Mouse (Mus musculus): ENCODE results near the gene Itpr2. TPM values are rescaled to one million over a fixed set of nuclear protein-coding genes. Genes with fewer than 3 reads are reported as not detected.

Gene Itpr2
- total and polyA plus RNA-seq, 3 experiments = 2.3 to 46.0 (median 37.6) TPM

GRCm38 (mm10) chr6:146464014-146464644 lies 37.9 kb downstream of the Itpr2 start:
- DNase-seq (ENCODE audit: low spot score) (no peak), ATAC-seq (ENCODE audit: extremely low read depth, insufficient number of reproducible peaks, low FRiP score, poor library complexity, severe bottlenecking) (no peak)
- peaks cover 7% of the 10 kb centered on the region for H3K4me1 ChIP-seq (ENCODE audit: insufficient read depth, low read depth, low read length)
- peaks cover 19% of the 10 kb centered on the region for H3K36me3 ChIP-seq (replicated peaks)
- no peak overlapping the region for H3K4me3 ChIP-seq (ENCODE audit: low read depth, low read length)
- no peaks in the 10 kb centered on the region for H3K27me3 ChIP-seq (ENCODE audit: insufficient read depth, low read length)
- H3K9me3 ChIP-seq (replicated peaks) = no peaks in the 10 kb centered on the region; the same call in 1 of the 2 replicates
- no peak for TF ChIP-seq CTCF (IDR thresholded peaks at IDR 0.05; ENCODE audit: low read depth, low read length)
- no peak for TF ChIP-seq TAL1 (conservative IDR thresholded peaks at IDR 0.05; ENCODE audit: low read depth, low read length)
- TF ChIP-seq GATA1 (IDR thresholded peaks at IDR 0.05; ENCODE audit: borderline replicate concordance, low read length) = no peak
- TF ChIP-seq GATA2 (IDR thresholded peaks at IDR 0.05; ENCODE audit: borderline replicate concordance, low read depth, low read length) = no peak
- no peak for TF ChIP-seq POLR2AphosphoS5 (IDR thresholded peaks at IDR 0.05; ENCODE audit: insufficient replicate concordance, low read depth, low read length)

DNA sequence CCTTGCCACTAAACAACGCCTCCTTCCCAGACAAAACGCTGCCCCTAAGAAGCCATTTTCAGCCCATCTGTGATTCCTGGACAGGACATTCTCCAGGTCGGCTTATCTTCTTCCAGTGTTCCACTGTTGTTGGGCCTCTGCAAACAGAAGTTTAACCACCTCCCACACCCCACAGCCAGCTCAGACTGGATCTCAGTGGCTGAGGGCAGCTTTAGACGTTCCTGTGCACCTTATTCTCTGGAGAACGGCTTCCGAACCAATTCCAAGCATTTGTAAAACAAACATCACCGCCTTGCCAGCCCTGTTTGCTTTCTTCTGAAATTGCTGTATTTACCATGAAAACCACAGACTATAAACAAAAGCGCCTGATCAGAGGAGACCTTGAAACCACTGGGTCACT lies 41.1 kb downstream of the Itpr2 start:
- H3K4me1 ChIP-seq (ENCODE audit: insufficient read depth, low read depth, low read length) = peaks cover 34% of the 10 kb centered on the region
- TF ChIP-seq CTCF (IDR thresholded peaks at IDR 0.05; ENCODE audit: low read depth, low read length) (no peak), TAL1 (conservative IDR thresholded peaks at IDR 0.05; ENCODE audit: low read depth, low read length) (no peak), GATA1 (IDR thresholded peaks at IDR 0.05; ENCODE audit: borderline replicate concordance, low read length) (no peak), GATA2 (IDR thresholded peaks at IDR 0.05; ENCODE audit: borderline replicate concordance, low read depth, low read length) (no peak), POLR2AphosphoS5 (IDR thresholded peaks at IDR 0.05; ENCODE audit: insufficient replicate concordance, low read depth, low read length) (no peak)
- no peak overlapping the region for H3K4me3 ChIP-seq (ENCODE audit: low read depth, low read length)
- H3K36me3 ChIP-seq (replicated peaks) = peaks cover 7% of the 10 kb centered on the region
- DNase-seq (ENCODE audit: low spot score) = no peak
- H3K27me3 ChIP-seq (ENCODE audit: insufficient read depth, low read length) = no peaks in the 10 kb centered on the region
- H3K9me3 ChIP-seq (replicated peaks) = no peaks in the 10 kb centered on the region
- no peak for ATAC-seq (ENCODE audit: extremely low read depth, insufficient number of reproducible peaks, low FRiP score, poor library complexity, severe bottlenecking)

GRCm38 (mm10) chr6:146458436-146458835 lies 43.6 kb downstream of the Itpr2 start:
- TF ChIP-seq CTCF (IDR thresholded peaks at IDR 0.05; ENCODE audit: low read depth, low read length) = no peak
- no peak for TF ChIP-seq GATA1 (IDR thresholded peaks at IDR 0.05; ENCODE audit: borderline replicate concordance, low read length)
- DNase-seq (ENCODE audit: low spot score) = no peak
- Histone ChIP-seq H3K4me1 (ENCODE audit: insufficient read depth, low read depth, low read length) (peaks cover 54% of the 10 kb centered on the region), H3K9me3 (replicated peaks) (no peaks in the 10 kb centered on the region), H3K27me3 (ENCODE audit: insufficient read depth, low read length) (no peaks in the 10 kb centered on the region), H3K36me3 (replicated peaks) (peaks cover 2% of the 10 kb centered on the region), H3K4me3 (ENCODE audit: low read depth, low read length) (no peak overlapping the region)
- ATAC-seq (ENCODE audit: extremely low read depth, insufficient number of reproducible peaks, low FRiP score, poor library complexity, severe bottlenecking) = no peak

DNA sequence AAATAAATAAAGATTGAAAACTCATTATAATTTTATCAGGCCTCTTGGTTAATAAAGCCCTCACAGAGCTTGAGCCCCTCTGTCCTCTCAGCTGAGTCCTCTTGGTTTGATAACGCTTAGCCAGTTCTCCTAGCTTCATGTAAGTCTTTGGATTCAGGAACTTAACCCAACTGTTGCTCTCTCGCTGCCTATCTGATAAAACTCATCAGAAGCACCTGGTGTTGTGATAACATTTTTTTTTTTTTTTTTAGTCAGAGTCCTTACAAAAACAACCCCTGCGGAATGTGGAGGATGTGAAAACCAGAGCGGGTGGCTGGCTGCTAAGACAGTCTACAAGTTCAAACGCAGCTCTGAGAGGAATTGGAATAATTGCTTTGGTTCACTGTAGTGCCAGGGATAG lies 45.3 kb downstream of the Itpr2 start:
- no peak overlapping the region for H3K4me3 ChIP-seq (ENCODE audit: low read depth, low read length)
- peaks cover 54% of the 10 kb centered on the region for H3K4me1 ChIP-seq (ENCODE audit: insufficient read depth, low read depth, low read length)
- H3K9me3 ChIP-seq (replicated peaks) = no peaks in the 10 kb centered on the region
- DNase-seq (ENCODE audit: low spot score) (no peak), ATAC-seq (ENCODE audit: extremely low read depth, insufficient number of reproducible peaks, low FRiP score, poor library complexity, severe bottlenecking) (peak; percentile 43)
- H3K36me3 ChIP-seq (replicated peaks) = peaks cover 2% of the 10 kb centered on the region
- no peaks in the 10 kb centered on the region for H3K27me3 ChIP-seq (ENCODE audit: insufficient read depth, low read length)
- TF ChIP-seq TAL1 (conservative IDR thresholded peaks at IDR 0.05; ENCODE audit: low read depth, low read length) = no peak
- TF ChIP-seq GATA2 (IDR thresholded peaks at IDR 0.05; ENCODE audit: borderline replicate concordance, low read depth, low read length) = no peak
- TF ChIP-seq GATA1 (IDR thresholded peaks at IDR 0.05; ENCODE audit: borderline replicate concordance, low read length) = no peak
- TF ChIP-seq POLR2AphosphoS5 (IDR thresholded peaks at IDR 0.05; ENCODE audit: insufficient replicate concordance, low read depth, low read length) = no peak
- TF ChIP-seq CTCF (IDR thresholded peaks at IDR 0.05; ENCODE audit: low read depth, low read length) = no peak

DNA sequence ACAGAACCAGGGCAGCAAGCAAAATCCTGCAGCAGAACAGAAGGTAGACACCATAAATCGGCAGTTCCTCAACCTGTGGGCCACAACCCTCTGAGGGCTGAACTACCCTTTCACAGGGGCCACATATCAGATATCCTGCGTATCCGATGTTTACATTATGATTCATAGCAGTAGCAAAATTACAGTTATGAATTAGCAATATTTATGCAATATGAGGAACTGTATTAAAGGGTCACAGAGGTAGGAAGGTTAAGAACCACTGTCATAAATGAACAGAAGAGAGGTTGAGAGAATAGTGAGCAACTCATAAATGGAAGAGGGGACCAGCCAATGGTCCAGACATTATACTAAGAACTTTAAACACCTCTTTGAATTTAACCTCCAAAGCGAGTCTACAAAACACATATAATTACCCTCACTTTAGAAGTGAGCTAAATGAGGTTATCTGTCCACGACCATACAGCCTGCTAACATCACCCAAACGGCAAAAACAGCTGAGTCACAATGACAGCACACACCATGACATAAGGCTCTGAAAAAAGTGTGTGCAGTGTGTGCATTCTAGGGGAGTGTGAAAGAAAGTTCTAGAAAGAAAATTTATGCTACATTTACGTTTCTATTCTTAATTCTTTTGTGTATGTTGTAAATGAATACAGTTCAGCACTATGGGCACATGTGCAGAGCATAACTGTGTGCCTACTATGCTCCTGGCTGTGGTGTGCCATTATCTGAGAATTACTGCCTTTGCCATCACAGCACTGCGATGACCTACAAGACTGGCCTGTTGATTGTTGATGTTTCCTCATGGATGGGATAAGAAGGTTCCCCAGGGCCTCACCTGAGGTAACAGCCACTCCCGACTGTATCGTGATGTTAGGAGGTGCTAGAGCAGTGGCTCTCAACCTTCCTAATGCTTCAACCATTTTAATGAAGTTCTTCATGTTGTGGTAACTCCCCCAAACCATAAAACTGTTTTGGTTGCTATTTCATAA lies 47.2 kb downstream of the Itpr2 start:
- Histone ChIP-seq H3K4me1 (ENCODE audit: insufficient read depth, low read depth, low read length) (peaks cover 49% of the 10 kb centered on the region), H3K36me3 (replicated peaks) (peaks cover 2% of the 10 kb centered on the region), H3K4me3 (ENCODE audit: low read depth, low read length) (peak overlapping the region; percentile 31; the same call in 1 of the 2 replicates), H3K9me3 (replicated peaks) (no peaks in the 10 kb centered on the region), H3K27me3 (ENCODE audit: insufficient read depth, low read length) (no peaks in the 10 kb centered on the region)
- DNase-seq (ENCODE audit: low spot score) (no peak), ATAC-seq (ENCODE audit: extremely low read depth, insufficient number of reproducible peaks, low FRiP score, poor library complexity, severe bottlenecking) (peak; percentile 89)
- TF ChIP-seq GATA2 (IDR thresholded peaks at IDR 0.05; ENCODE audit: borderline replicate concordance, low read depth, low read length) (no peak), POLR2AphosphoS5 (IDR thresholded peaks at IDR 0.05; ENCODE audit: insufficient replicate concordance, low read depth, low read length) (no peak), TAL1 (conservative IDR thresholded peaks at IDR 0.05; ENCODE audit: low read depth, low read length) (no peak), CTCF (IDR thresholded peaks at IDR 0.05; ENCODE audit: low read depth, low read length) (no peak), GATA1 (IDR thresholded peaks at IDR 0.05; ENCODE audit: borderline replicate concordance, low read length) (no peak)

DNA sequence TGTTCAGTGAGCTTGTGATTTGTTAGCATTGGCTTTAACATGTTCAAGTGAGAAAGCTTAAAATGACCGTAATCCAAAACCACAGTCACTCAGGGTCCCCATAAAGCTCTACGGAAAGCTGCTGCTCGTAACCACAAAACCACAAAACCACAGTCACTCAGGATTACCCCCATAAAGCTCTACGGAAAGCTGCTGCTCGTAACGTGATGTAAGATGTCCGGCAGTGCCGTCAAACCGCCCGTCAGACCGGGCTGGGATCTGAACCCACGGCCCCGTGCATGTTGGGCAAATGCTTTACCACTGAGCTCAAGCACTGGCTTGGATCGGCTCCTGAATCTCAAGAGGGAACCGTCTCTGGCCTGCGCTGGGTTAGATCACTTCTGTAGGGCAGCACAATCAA lies 49.5 kb downstream of the Itpr2 start:
- Histone ChIP-seq H3K27me3 (ENCODE audit: insufficient read depth, low read length) (no peaks in the 10 kb centered on the region), H3K4me1 (ENCODE audit: insufficient read depth, low read depth, low read length) (peaks cover 35% of the 10 kb centered on the region), H3K36me3 (replicated peaks) (no peaks in the 10 kb centered on the region), H3K4me3 (ENCODE audit: low read depth, low read length) (no peak overlapping the region), H3K9me3 (replicated peaks) (no peaks in the 10 kb centered on the region)
- no peak for TF ChIP-seq GATA1 (IDR thresholded peaks at IDR 0.05; ENCODE audit: borderline replicate concordance, low read length)
- TF ChIP-seq GATA2 (IDR thresholded peaks at IDR 0.05; ENCODE audit: borderline replicate concordance, low read depth, low read length) = no peak
- no peak for TF ChIP-seq CTCF (IDR thresholded peaks at IDR 0.05; ENCODE audit: low read depth, low read length)
- TF ChIP-seq POLR2AphosphoS5 (IDR thresholded peaks at IDR 0.05; ENCODE audit: insufficient replicate concordance, low read depth, low read length) = no peak
- TF ChIP-seq TAL1 (conservative IDR thresholded peaks at IDR 0.05; ENCODE audit: low read depth, low read length) = no peak
- no peak for ATAC-seq (ENCODE audit: extremely low read depth, insufficient number of reproducible peaks, low FRiP score, poor library complexity, severe bottlenecking)
- no peak for DNase-seq (ENCODE audit: low spot score)

All from G1E (cell line).